8 mouse cellular contexts compared by ENCODE assay signal in genomic region chr1:87264134-87265006, GRCm38 (mm10). TPM values are rescaled to one million over a fixed set of nuclear protein-coding genes. Genes with fewer than 3 reads are reported as not detected.
DNase-seq lines count a peak whose midpoint lies in the region; ATAC-seq and TF ChIP-seq lines count a peak whose summit lies in the region.

Gene Efhd1 (plus strand): TSS chr1:87264363.

- no peaks in the 10 kb centered on the region; the same call in 1 of the 2 replicates for H3K4me1 ChIP-seq in cerebellum, adult 2 months (ENCODE audit: control insufficient read depth, insufficient read depth, low read length)
- H3K4me1 ChIP-seq in heart, embryonic 12.5 days (replicated peaks): peaks cover 20% of the 10 kb centered on the region
- peaks cover 9% of the 10 kb centered on the region; the same call in 1 of the 2 replicates for H3K4me1 ChIP-seq in kidney, embryonic 14.5 days (ENCODE audit: control insufficient read depth, insufficient read depth, low read length)
- 0 out of 2 replicates have a peak, but pooled peaks cover 3% of the 10 kb centered on the region for H3K4me1 ChIP-seq in lung, embryonic 14.5 days (ENCODE audit: insufficient read depth)
- H3K4me1 ChIP-seq in small intestine, adult 2 months (ENCODE audit: control insufficient read depth, insufficient read depth, insufficient read length, low read length): peaks cover 11% of the 10 kb centered on the region

- H3K9me3 ChIP-seq in heart, embryonic 12.5 days (replicated peaks): 0 out of 2 replicates have a peak, but pooled peaks cover 3% of the 10 kb centered on the region
- no peaks in the 10 kb centered on the region for H3K9me3 ChIP-seq in kidney, embryonic 14.5 days (ENCODE audit: control insufficient read depth, low read length)
- no peaks in the 10 kb centered on the region for H3K9me3 ChIP-seq in lung, embryonic 14.5 days (ENCODE audit: low read depth, low read length)

- H3K9ac ChIP-seq in heart, embryonic 12.5 days: peak within 1 kb of the TSS; percentile 26; the same call in 1 of the 2 replicates
- peak within 1 kb of the TSS; percentile 50 for H3K9ac ChIP-seq in kidney, embryonic 14.5 days (ENCODE audit: low read depth, low read length)
- peak within 1 kb of the TSS; percentile 38; the same call in 1 of the 2 replicates for H3K9ac ChIP-seq in lung, embryonic 14.5 days

- H3K4me3 ChIP-seq in cerebellum, adult 2 months (replicated peaks; ENCODE audit: insufficient read depth, low read depth, low read length): peak within 1 kb of the TSS; percentile 47
- H3K4me3 ChIP-seq in heart, embryonic 12.5 days: peak within 1 kb of the TSS; percentile 49
- H3K4me3 ChIP-seq in kidney, embryonic 14.5 days (ENCODE audit: low read length): peak within 1 kb of the TSS; percentile 54
- peak within 1 kb of the TSS; percentile 48 for H3K4me3 ChIP-seq in lung, embryonic 14.5 days (ENCODE audit: low read depth, low read length)
- peak within 1 kb of the TSS; percentile 58 for H3K4me3 ChIP-seq in small intestine, adult 2 months (ENCODE audit: low read depth, low read length)

- H3K27ac ChIP-seq in cerebellum, adult 2 months (ENCODE audit: insufficient read depth, low read length): no peak within 1 kb of the TSS
- H3K27ac ChIP-seq in heart, embryonic 12.5 days (ENCODE audit: poor library complexity, severe bottlenecking): no peak within 1 kb of the TSS
- H3K27ac ChIP-seq in kidney, embryonic 14.5 days (ENCODE audit: low read depth, low read length): no peak within 1 kb of the TSS
- H3K27ac ChIP-seq in lung, embryonic 14.5 days (ENCODE audit: low read depth): no peak within 1 kb of the TSS
- no peak within 1 kb of the TSS for H3K27ac ChIP-seq in small intestine, adult 2 months (ENCODE audit: insufficient read depth, low read depth, low read length)

- WGBS in cerebellum, adult 2 months: under 1% methylated on average over 70 of the region's 70 CpGs
- WGBS in heart, embryonic 12.5 days: under 1% methylated on average over 70 of the region's 70 CpGs
- under 1% methylated on average over 70 of the region's 70 CpGs for WGBS in kidney, embryonic 14.5 days
- WGBS in lung, embryonic 14.5 days: under 1% methylated on average over 70 of the region's 70 CpGs
- WGBS in small intestine, adult 2 months: under 1% methylated on average over 70 of the region's 70 CpGs

- no peaks in the 10 kb centered on the region; the same call in 1 of the 2 replicates for H3K27me3 ChIP-seq in cerebellum, adult 2 months (ENCODE audit: control insufficient read depth, insufficient read depth, low read length)
- H3K27me3 ChIP-seq in heart, embryonic 12.5 days (replicated peaks): peaks cover 88% of the 10 kb centered on the region
- H3K27me3 ChIP-seq in kidney, embryonic 14.5 days (ENCODE audit: control insufficient read depth, insufficient read depth, low read length): peaks cover 60% of the 10 kb centered on the region
- H3K27me3 ChIP-seq in lung, embryonic 14.5 days (ENCODE audit: insufficient read depth, low read length): peaks cover 73% of the 10 kb centered on the region
- peaks cover 44% of the 10 kb centered on the region for H3K27me3 ChIP-seq in small intestine, adult 2 months (ENCODE audit: control insufficient read depth, insufficient read depth, low read length)

- peak; percentile 14 to 28 for DNase-seq in cerebellum, adult 2 months
- no peak for DNase-seq in cerebellum, adult 11 months
- peak; percentile 23 to 32 for DNase-seq in B cell, adult 2 months
- peak; percentile 49 for DNase-seq in embryo, embryonic 10 days (ENCODE audit: low spot score)
- DNase-seq in lung, embryonic 14.5 days: peak; percentile 40

- no peak for TF ChIP-seq POLR2A in cerebellum, adult 2 months (IDR thresholded peaks at IDR 0.05; ENCODE audit: borderline replicate concordance, insufficient read depth, low read length)
- no peak for TF ChIP-seq POLR2A in small intestine, adult 2 months (IDR thresholded peaks at IDR 0.05; ENCODE audit: low read depth, low read length)

- no peak for ATAC-seq in heart, embryonic 12.5 days (ENCODE audit: insufficient number of reproducible peaks, low FRiP score)
- peak; percentile 63 for ATAC-seq in kidney, embryonic 14.5 days (ENCODE audit: low FRiP score, low TSS enrichment)
- peak; percentile 59; the same call in 1 of the 2 replicates for ATAC-seq in lung, embryonic 14.5 days (ENCODE audit: insufficient read depth)

- peak within 1 kb of the TSS; percentile 87 for H3K4me2 ChIP-seq in heart, embryonic 12.5 days
- H3K4me2 ChIP-seq in kidney, embryonic 14.5 days (replicated peaks; ENCODE audit: low read depth, low read length): peak within 1 kb of the TSS; percentile 96
- H3K4me2 ChIP-seq in lung, embryonic 14.5 days: peak within 1 kb of the TSS; percentile 91

- no peaks in the 10 kb centered on the region for H3K36me3 ChIP-seq in heart, embryonic 12.5 days
- no peaks in the 10 kb centered on the region for H3K36me3 ChIP-seq in kidney, embryonic 14.5 days (ENCODE audit: control insufficient read depth, insufficient read depth, low read length)
- H3K36me3 ChIP-seq in lung, embryonic 14.5 days (ENCODE audit: insufficient read depth): no peaks in the 10 kb centered on the region
- no peaks in the 10 kb centered on the region for H3K36me3 ChIP-seq in small intestine, adult 2 months (ENCODE audit: control insufficient read depth, insufficient read depth, low read length)

- no peak for TF ChIP-seq CTCF in cerebellum, adult 2 months (IDR thresholded peaks at IDR 0.05; ENCODE audit: borderline replicate concordance, insufficient read depth, low read depth, low read length)
- no peak for TF ChIP-seq CTCF in lung, embryonic 14.5 days (IDR thresholded peaks at IDR 0.05; ENCODE audit: low read depth)
- TF ChIP-seq CTCF in small intestine, adult 2 months (IDR thresholded peaks at IDR 0.05; ENCODE audit: extremely low read depth, insufficient read length, insufficient replicate concordance, low read depth, low read length): no peak

RNA-seq across cellular contexts. Expression of gene Efhd1, which starts in this region (rescaled TPM):
- 61.8 and 65.7 TPM in 2 replicates for polyA plus RNA-seq in cerebellum, adult 2 months (2012; rRNA removed)
- polyA plus RNA-seq in heart, embryonic 12.5 days (2016; fragmentation: Nextera tagmentation; extraction: Ambion mirVana): 0.10 and 0.47 TPM in 2 replicates
- 2.6 and 3.6 TPM in 2 replicates for polyA plus RNA-seq in kidney, embryonic 14.5 days (2014; fragmentation: Nextera tagmentation; extraction: Ambion mirVana)
- 0.11 TPM in 1 of 2 replicates, not detected in the other for polyA plus RNA-seq in lung, embryonic 14.5 days (2014; fragmentation: Nextera tagmentation; extraction: Ambion mirVana)
- 1.1 and 1.5 TPM in 2 replicates for polyA plus RNA-seq in small intestine, adult 2 months (2012; rRNA removed)

Comparison
In these comparisons a context has a peak if more than half of its experiments do, and no peak if none do; other contexts are left out.
1. RNA of gene Efhd1 (polyA plus RNA-seq): 61.8 to 65.7 TPM in cerebellum, adult 2 months; 2.6 to 3.6 TPM in kidney, embryonic 14.5 days, 1.1 to 1.5 TPM in small intestine, adult 2 months, 0.10 to 0.47 TPM in heart, embryonic 12.5 days and 0.11 TPM in lung, embryonic 14.5 days; every median in the first group is over 10 times any median in the second.
2. Peak in DNase-seq, ATAC-seq, H3K4me3 ChIP-seq, H3K9ac ChIP-seq and H3K4me2 ChIP-seq in lung, embryonic 14.5 days; RNA of the gene not detected or under 1 TPM.
3. Peak in every context shown above with its lines, with median percentiles within 50 percentile points of each other: H3K4me3 ChIP-seq, H3K4me2 ChIP-seq and H3K9ac ChIP-seq.